Mouse (Mus musculus) retina, adult 2 months (tissue): ENCODE results near the gene Ncoa3.

Experiments
- DNase-seq: peaks from one replicate; pipeline ENCODE4 v3.0.0-alpha.2; 2012; ENCODE audit warnings: low read depth, low spot score

Ncoa3 gene

GRCm38 (mm10) chr2:166034967-166035490 lies 42.6 kb downstream of the Ncoa3 start:
- no peak for DNase-seq

DNA sequence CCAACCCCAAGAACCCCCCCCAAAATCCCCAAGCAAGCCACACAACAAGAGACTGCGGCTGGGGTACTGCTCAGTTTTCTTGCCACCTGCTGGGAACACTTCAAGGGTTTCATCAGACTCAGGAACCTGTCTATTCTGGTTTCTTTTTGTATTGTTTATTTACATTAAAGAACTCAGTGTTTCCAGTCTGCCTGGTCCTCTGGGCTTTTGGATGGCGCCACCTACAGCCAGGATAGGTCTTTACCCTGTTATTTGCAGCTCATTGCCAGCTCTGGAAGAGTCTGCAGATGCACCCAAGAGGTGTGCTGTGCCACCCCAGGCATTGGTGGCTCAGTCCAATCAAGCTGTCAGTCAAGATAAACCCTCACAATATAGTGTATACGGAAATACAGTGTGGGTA lies 43.3 kb downstream of the Ncoa3 start:
- DNase-seq = no peak

GRCm38 (mm10) chr2:166039681-166040080 lies 47.2 kb downstream of the Ncoa3 start:
- DNase-seq = no peak

DNA sequence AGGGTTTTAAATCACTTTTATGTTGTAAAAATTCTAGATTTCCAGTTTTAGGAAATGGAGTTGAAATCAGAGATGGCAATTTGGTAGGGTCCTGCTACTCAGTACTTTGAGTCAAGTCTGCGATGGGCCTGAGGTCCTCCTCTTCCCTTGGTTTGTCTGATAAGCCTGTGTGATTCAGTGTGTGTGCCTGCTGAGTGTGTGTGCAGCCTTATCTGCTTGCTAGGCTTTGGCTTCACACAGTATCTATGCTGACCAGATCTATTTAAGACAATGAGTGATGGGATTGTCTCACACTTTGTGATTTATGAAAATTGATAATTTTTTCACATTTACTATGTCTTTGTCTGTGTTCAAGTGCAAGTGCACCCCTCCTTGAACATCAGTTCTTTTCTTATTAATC lies 50.1 kb downstream of the Ncoa3 start:
- no peak for DNase-seq

GRCm38 (mm10) chr2:166045006-166045405 lies 52.6 kb downstream of the Ncoa3 start:
- DNase-seq = no peak

DNA sequence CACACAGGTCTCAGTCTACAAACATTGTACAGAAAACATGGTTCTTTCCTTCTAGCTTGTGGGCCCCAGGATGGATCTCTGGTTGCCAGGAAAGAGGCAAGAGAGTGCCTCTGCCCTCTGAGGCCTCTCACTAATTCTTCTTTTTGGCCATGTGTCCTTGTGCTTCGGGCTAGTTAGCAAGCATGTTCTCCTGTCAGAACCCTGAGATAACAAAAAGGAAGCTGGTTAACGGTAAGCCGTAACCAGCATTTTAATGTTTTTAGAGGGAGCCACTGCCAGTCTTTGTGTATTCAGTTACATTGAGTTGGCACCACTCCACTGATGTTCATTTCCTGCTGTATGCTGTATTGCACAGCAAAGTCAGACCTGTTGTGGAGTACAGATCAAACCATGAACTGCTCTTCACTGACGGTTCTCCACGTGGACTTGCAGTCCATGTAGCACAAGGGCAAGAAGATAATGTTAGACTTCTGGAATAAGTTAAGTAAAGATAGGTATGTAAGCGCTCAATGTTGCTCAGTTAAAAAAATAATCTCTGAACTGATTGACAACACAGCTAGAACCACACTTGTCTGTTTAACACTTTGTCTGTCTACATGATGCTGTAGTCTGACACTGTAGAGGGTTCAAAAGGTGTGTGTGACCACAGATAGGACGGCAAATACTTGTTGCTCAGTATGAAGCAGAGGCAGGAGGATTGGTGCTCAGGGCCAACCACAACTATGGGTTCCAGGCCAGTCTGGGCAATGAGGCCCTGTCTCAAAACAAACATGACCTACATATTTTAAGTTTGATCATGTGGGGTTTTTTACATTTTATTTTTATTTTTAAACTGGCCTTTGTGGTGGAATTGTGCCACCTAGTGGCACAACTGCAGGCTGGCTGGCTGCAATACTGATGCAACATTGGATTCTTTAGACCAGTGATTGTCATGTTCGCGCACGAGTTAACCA lies 53.4 kb downstream of the Ncoa3 start:
- DNase-seq = no peak

DNA sequence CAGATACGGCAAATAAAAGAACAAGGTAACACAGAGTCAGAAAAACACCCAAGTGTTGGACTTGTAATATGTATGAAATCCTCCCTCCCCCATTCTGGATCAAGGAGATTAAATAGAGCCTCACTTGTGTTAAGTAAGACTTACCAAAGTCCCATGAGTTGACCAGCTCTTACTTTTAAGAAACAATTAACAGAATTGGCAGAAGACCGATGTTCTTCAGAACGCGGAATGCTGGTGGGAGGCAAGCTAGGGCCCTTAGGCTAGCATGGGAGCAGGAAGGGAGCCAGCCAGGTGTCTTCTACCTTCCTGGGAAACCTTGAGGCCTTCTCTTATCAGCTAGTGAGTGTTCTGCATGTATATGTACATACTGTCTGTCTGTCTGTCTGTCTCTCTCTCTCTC lies 55.5 kb downstream of the Ncoa3 start:
- no peak for DNase-seq

DNA sequence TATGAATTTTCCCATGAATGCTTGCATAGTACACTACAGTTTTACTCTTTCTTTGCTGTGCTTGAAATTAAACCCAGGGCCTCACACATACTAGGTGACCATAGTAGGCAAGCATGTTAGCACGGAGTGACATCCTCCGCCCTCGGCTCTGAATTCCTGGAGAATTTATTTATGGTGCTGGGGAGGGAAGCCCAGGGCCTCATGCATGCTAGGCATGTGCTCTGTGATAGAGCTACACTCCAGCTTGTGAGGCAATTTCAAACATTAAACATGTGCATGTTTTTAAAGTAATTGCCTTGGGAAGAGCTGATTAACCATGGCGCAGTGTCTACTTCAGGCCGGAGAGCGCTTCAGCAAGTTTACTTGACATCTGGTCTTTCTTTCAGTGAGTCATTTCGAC lies 56.4 kb downstream of the Ncoa3 start:
- no peak for DNase-seq

DNA sequence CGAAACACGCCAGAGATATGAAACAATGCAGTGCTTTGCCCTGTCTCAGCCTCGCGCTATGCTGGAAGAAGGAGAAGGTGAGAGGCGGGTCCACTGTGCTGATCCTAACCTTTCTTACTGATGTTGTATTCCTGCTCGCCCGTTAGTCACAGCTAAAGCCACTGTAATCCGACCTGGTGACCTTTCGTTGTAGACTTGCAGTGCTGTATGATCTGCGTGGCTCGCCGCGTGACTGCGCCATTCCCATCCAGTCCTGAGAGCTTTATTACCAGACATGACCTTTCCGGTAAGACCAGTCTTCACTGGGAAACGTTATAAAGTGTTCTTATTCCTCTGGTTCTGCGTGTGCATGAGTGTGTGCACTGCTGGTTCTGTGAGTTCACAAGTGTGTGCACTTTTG lies 59.0 kb downstream of the Ncoa3 start:
- no peak for DNase-seq

DNA sequence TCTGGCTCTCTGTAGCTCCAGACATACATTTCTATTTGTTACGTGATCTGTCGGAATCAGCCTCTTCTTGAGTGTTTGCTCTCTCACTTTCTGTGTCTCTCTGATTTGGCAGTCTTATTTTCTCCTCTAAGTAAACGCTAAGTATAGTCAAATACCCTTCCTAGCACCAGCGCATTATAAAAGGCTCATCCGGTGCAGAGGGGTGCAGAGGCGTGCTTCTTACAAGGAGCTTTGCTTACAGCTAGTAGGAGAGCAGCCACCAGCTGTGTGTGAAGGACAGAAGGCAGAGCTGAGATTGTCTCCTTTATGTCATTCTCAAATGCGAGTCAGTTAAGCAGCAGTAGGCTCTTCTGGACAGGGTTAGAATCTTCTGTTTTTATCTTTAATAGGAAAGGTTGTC lies 59.5 kb downstream of the Ncoa3 start:
- no peak for DNase-seq

GRCm38 (mm10) chr2:166054002-166054539 lies 61.6 kb downstream of the Ncoa3 start:
- no peak for DNase-seq

GRCm38 (mm10) chr2:166059684-166060423 lies 67.4 kb downstream of the Ncoa3 start:
- no peak for DNase-seq

- DNase-seq = no peak
Observed at GRCm38 (mm10) chr2:166062008-166062407, 69.6 kb downstream of the Ncoa3 start.

DNA sequence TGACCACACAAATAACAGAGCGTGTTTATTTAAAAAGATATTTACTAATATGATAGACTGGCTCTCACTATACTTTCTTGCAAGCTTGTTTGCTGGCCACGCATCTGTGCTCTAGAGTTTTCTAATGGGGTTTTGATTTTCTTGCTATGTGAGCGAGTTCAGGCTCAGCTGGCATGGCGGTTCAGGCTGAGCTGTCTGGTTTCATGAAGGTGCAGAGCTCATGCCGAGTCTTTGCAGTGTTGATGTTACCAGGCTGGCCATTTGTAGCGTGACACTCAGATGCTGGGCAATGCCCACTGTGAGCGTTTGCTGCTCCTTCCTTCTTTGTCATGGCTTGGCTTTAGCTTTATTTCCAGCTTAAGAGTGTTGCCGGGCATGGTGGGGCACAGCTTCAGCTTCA lies 70.0 kb downstream of the Ncoa3 start:
- DNase-seq = no peak

DNA sequence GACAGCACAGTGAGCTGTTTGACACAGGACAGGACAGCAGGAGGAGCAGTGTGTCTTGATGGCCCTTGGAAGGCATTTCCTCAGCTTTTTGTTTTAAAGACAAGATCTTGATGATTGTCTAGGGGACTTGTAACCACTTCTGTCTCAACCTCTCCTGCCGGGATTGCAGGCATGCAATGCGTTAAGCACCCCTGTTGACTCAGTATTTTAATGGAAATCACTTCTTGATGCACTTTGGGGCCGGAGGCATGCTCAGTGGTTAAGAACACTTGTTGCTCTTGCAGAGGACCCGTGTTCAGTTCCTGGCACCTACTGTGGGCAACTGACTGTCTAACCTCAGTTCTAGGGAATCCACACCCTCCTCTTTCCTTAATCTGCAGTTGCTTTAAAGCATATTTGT lies 74.0 kb downstream of the Ncoa3 start:
- no peak for DNase-seq

DNA sequence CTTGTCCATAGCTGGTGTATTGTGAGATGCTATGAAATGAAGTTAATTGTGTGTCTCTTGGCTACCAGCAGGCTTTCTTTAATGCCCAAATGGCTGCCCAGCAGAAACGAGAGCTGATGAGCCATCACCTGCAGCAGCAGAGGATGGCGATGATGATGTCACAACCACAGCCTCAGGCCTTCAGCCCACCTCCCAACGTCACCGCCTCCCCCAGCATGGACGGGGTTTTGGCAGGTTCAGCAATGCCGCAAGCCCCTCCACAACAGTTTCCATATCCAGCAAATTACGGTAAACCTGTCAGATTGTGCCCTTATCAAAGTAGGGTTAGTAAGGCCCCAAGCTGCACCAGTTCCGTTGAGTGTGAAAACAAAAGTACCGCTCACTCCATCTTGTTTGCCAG lies 75.8 kb downstream of the Ncoa3 start:
- no peak for DNase-seq

DNA sequence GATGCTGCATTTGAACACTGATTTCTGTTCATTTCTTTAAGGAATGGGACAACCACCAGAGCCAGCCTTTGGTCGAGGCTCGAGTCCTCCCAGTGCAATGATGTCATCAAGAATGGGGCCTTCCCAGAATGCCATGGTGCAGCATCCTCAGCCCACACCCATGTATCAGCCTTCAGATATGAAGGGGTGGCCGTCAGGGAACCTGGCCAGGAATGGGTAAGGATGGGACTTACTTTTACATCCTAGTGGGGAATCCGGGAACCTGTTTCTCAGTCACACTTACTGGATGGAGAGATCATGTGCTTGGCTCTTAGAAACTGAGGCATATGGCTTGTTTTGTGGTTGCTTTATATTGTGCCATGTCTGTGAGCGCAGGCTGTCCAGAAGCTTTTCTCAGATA lies 76.7 kb downstream of the Ncoa3 start:
- no peak for DNase-seq

DNA sequence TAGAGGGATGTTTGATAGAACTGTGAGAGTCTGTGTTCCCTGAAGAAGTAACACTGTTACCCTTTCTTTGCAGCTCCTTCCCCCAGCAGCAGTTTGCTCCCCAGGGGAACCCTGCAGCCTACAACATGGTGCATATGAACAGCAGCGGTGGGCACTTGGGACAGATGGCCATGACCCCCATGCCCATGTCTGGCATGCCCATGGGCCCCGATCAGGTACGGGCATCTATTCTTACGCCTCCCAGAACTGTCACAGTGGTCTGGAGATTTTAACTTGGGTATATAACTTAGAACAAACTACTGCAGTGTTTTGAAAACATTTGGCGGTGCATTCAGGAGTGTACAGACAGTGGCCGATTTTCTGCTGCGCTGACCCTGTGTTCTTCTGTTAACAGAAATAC lies 77.3 kb downstream of the Ncoa3 start:
- DNase-seq = no peak

GRCm38 (mm10) chr2:166071481-166071880 lies 79.0 kb downstream of the Ncoa3 start:
- no peak for DNase-seq

- no peak for DNase-seq
Observed at GRCm38 (mm10) chr2:166071889-166072288, 79.5 kb downstream of the Ncoa3 start.

GRCm38 (mm10) chr2:166073082-166073481 lies 80.6 kb downstream of the Ncoa3 start:
- no peak for DNase-seq

DNA sequence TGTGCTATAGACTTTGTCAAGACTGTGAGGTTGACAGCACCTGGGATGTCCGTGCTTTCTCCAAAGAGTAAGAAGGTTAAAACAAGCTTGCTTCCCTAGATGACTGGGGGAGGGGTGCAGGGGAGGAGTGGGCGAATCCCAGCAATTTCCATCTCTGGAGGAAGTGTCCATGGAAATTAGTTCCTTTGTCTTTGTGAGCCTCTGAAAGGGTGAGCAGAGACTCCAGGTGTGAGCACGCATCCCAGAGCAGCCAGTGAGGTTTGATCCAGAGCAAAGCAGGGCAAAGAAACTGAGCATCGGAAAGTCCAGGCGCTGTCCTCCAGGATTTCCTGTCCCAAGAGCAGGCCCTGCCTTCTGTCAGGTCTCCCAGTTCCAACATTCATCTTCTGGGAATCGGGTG lies 81.9 kb downstream of the Ncoa3 start:
- no peak for DNase-seq
